Mouse (Mus musculus) frontal cortex, adult 2 months (tissue): ENCODE measurements at regions not wholly inside any gene's neighbourhood (a gene's known extent, or its start where the extent isn't known, plus 50 kb on each side); places are given as distances from the start of the nearest gene placed in this dataset.
A peak's percentile ranks its signal among the peaks of the same experiment; 100 is the strongest.

Experiments used
- DNase-seq, 2 experiments: peaks; one replicate each; pipeline ENCODE4 v3.0.0; 2022; ENCODE audit warnings: low spot score in 1 of 2; ENCODE audit errors: extremely low spot score in 1 of 2

- DNase-seq, result no peak
Measured at GRCm38 (mm10) chr16:95821080-95821479, 119.2 kb downstream of the Ets2 start.

DNA sequence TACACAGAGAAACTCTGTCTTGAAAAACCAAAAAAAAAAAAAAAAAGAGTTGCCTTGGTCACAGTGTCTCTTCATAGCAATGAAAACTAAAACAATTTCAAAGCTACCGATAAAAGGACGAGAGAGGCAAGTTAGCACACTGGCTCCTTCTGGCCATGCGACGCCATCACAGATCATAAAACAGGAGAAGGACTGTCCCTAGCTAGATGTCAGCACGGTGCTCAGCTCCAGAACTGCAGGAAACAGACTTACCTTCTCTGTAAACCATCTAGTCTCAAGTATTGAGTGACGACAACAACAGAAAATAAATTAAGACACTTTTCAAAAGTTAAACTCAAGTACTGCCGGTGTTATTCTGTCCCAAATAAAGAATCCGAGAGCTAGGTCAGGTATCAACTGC lies 118.7 kb downstream of the Ets2 start:
- DNase-seq, result no peak

GRCm38 (mm10) chr16:95820013-95820412 lies 118.1 kb downstream of the Ets2 start:
- no peak for DNase-seq

DNA sequence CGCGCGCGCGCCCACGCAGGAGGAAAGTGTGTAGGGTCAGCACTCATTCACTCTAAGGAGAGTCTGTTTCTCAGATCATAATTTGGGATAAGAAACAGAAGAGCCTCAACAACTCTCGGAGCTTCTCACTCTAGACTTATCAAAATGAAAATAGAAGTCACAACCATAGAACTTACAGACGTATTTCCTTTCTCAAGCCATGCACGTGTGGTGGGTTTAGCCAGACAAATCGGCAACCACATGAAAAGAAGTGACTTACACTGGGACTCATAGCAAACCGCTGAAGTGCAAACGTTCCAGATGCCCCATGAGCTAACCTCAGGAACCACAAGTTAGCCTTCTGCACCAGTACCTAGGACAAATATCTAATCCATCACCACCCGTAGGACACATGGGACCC lies 114.1 kb downstream of the Ets2 start:
- no peak for DNase-seq

DNA sequence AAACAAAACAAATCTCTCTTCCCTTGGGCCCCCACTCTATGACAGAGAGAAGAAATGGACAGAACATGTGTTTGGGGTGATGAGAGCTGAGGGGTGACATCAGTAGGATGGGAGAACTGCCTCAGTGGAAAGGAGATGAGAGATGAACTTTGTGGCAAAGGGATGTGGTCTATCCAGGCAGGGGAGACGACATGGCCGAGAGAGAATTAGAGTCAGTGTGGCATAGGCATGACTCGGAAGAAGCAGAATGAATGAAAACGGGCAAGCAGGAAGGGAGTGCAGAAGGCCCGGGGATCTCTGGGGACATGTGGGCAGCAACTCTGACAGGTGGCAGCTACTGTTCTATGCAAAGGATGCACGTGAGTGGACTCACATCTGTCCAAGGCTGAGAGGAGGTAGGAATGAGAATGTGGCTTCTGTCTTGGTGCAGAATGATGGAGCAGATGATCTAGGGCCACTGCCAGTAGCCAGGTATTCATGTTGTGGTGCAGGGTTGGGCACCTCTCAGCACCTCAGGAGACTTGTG lies 113.4 kb downstream of the Ets2 start:
- DNase-seq, result no peak

DNA sequence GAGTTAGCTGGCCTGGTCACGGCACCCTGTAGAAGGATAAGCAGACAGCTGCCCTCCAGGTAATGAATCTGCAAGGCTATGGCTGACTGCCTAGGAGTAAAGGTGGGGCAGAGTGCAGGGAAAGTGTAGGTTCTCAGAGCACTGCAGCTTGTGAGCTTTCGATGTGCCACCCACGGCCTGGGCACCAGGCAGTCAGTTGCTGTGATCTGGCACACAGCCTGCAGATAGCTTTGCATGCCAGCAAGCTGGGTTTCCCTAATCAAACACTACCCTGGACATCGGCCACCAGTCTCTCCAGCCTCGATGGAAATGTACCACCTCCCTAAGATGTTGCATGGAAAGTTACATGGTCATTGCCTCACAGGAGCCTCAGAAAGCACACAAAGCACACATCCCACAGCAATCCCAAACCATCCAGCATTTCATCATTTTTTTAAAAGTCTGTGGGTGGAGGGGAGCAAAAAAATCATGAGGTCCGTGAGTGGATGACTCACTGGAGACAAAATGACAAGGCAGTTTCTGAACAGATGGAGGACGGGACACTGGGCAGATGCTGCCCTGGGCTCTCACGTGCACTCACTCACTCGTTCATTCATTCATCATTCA lies 112.7 kb downstream of the Ets2 start:
- peak; percentile 56 to 76 for DNase-seq

DNA sequence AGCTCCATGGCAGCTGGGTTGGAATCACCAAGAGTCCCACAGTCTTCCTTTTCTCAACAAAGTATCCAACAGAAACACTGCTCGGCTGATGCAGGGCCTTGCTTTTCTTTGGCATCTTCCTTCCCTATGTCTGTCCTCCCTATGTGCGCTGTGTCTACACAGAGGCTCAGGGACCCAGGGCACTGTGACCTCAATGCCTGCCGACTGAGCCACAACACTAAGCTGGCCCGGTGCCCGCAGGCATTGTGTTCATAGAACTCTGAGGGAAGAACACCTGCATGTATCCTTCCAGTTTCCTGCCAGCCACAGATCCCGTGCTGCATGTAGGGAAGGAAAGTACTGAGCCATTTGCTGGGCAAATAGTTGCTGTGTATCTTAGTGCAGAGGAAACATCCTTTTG lies 109.2 kb downstream of the Ets2 start:
- DNase-seq, result no peak

- no peak for DNase-seq
Measured at GRCm38 (mm10) chr16:95809127-95809876, 107.4 kb downstream of the Ets2 start.

DNA sequence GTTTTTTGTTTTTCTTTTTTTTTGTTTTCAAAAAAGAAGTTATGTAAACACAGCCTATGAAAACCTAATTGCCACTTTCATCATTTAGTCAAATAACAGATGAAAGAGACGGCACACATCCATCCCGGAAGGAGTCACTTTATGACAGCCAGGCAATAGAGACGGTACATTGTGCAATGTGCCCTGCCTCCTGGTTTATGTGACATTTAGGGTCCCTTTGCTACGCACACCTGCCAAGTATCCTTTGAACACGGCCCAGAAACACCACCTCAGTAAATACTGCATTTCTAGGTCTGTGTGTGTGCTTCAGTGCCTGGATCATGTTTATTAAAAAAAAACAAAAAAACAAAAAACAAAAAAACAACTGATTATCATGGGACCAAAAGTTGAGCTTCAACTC lies 104.6 kb downstream of the Ets2 start:
- DNase-seq, result no peak

DNA sequence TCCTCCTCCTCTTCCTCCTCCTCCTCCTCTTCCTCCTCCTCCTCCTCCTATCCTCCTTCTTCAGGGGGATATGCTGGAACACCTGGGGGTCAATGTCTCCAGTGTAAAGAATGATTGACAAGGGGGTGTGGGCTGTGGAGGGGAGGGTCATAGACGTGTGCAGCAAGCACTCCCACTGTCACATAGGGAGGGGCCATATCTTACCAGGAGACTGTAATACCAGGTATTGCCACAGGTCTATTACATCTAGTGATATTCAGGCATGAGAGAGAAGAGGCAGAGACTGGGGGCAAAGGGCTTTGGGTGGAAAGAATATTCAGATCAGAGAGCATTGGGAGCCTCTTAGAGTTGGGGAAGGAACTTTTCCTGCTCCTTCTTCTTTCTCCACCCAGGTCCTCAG lies 102.3 kb downstream of the Ets2 start:
- no peak for DNase-seq

DNA sequence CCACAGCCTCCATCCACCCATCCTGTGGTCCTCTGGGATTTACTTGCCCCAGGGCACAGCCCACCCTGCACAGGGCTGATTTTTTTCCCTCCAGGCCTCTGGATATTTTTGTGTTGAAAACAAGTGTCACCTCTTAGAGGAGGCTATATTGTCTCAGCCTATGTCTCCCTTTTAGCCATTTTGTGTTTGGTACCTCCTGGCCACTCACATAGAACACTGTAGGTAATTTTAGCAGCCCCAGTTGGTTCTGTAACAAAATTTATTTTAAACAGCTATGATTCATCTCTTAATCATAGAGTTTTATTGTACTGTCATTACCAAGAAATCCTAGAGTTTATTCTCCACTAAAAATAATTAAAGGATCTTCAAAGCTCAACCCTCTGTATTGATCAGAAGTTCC lies 100.8 kb downstream of the Ets2 start:
- peak in 1 of 2 experiments; percentile 25 for DNase-seq

GRCm38 (mm10) chr16:95802207-95802606 lies 100.3 kb downstream of the Ets2 start:
- peak in 1 of 2 experiments; percentile 32 for DNase-seq

- DNase-seq, result no peak
Measured at GRCm38 (mm10) chr16:95800911-95801442, 99.1 kb downstream of the Ets2 start.

GRCm38 (mm10) chr16:95798582-95798981 lies 96.7 kb downstream of the Ets2 start:
- DNase-seq, result peak in 1 of 2 experiments; percentile 67

GRCm38 (mm10) chr16:95798099-95798498 lies 96.2 kb downstream of the Ets2 start:
- no peak for DNase-seq

DNA sequence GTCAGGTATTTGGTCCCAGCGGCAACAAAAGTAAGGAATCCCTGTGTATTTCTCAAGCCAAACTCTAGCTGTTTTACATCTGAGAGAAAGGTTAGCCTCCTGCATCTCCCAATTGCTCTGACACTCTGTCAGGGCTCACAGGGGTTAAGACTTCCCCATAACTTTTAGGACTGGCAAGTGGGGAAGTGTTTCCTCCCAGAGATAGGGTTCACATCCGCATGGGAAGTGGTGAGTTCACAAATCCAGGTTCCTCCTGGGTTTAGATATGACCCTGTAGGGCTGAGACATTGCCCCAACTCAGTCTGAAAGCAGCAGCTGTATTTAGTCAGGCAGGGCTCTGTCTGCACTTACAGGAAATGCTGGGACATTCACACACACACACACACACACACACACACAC lies 95.3 kb downstream of the Ets2 start:
- no peak for DNase-seq

GRCm38 (mm10) chr16:95794876-95795275 lies 93.0 kb downstream of the Ets2 start:
- no peak for DNase-seq

GRCm38 (mm10) chr16:95794281-95794727 lies 92.4 kb downstream of the Ets2 start:
- DNase-seq, result no peak

DNA sequence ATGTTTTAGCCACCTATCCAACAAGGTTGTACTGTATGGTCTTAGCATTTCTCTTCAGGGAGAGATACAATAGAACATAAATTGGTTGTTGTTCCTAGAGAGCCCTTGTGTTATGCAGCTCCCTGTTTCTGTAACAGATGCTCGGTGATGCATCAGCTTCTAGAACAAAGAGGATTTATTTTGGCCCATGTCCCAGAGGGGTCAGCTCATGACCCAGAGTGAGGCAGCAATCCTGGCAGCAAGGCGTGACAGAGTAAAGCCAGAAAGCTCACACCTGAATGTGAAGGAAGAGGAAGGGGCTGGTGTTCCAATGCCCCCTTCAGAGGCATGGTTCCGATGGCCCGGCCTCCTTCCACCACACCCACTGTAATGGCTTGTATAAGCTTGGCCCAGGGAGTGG lies 88.8 kb downstream of the Ets2 start:
- DNase-seq, result no peak

GRCm38 (mm10) chr16:95789548-95789947 lies 87.7 kb downstream of the Ets2 start:
- no peak for DNase-seq

DNA sequence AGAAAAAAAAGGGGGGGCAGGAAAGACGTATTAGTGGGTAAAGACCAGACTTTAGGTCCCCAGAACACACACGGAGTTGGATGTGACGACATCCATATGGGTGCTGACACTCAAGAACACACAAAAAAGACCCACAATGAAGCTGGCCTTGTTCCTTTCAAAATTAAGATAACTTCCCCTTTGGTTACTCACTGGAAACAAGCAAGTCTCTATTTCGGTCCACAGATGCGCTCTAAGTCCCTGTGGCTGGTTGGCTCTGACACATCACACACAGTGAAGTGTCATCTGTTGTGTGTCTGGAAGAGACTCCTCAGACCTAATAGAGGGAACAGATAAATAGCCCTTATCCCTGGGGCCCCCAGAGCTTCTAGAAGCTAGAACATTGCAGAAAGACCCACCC lies 79.8 kb downstream of the Ets2 start:
- no peak for DNase-seq

- no peak for DNase-seq
Measured at GRCm38 (mm10) chr16:95780431-95780830, 78.6 kb downstream of the Ets2 start.
